Mouse (Mus musculus): Measurements from ENCODE around the gene Parp2. TPM values are rescaled to one million over a fixed set of nuclear protein-coding genes. Genes with fewer than 3 reads are reported as not detected.
"Not testable (repeated sequence)": the region's sequence is repeated elsewhere in the genome, so short reads cannot be mapped to it uniquely, and the experiment has no call there.

The Parp2 gene
- polyA plus RNA-seq, 1 experiment from 2014 or later, result 40.4 TPM

GRCm38 (mm10) chr14:50829878-50830277, 22.2 kb downstream of the Parp2 start:
- WGBS, result 83% methylated on average over 3 of the region's 3 CpGs
- Histone ChIP-seq H3K9me3 (replicated peaks) (no peaks in the 10 kb centered on the region), H3K4me2 (no peak overlapping the region), H3K36me3 (peaks cover 43% of the 10 kb centered on the region), H3K4me3 (no peak overlapping the region), H3K27me3 (replicated peaks) (no peaks in the 10 kb centered on the region), H3K9ac (no peak overlapping the region), H3K4me1 (replicated peaks) (no peaks in the 10 kb centered on the region), H3K27ac (ENCODE audit: poor library complexity, severe bottlenecking) (no peak overlapping the region)
- no peak for ATAC-seq (ENCODE audit: insufficient number of reproducible peaks, low FRiP score)

GRCm38 (mm10) chr14:50833964-50834363, 26.3 kb downstream of the Parp2 start:
- no peak for ATAC-seq (ENCODE audit: insufficient number of reproducible peaks, low FRiP score)
- no peak overlapping the region for H3K4me3 ChIP-seq
- H3K9me3 ChIP-seq (replicated peaks), result no peaks in the 10 kb centered on the region
- no peak overlapping the region for H3K9ac ChIP-seq
- WGBS, result 79% methylated on average over 10 of the region's 10 CpGs
- no peak overlapping the region for H3K4me2 ChIP-seq
- H3K27ac ChIP-seq (ENCODE audit: poor library complexity, severe bottlenecking), result no peak overlapping the region
- H3K27me3 ChIP-seq (replicated peaks), result no peaks in the 10 kb centered on the region
- H3K36me3 ChIP-seq, result peaks cover 57% of the 10 kb centered on the region
- no peaks in the 10 kb centered on the region for H3K4me1 ChIP-seq (replicated peaks)

- ATAC-seq (ENCODE audit: insufficient number of reproducible peaks, low FRiP score), result no peak
- H3K36me3 ChIP-seq, result peaks cover 57% of the 10 kb centered on the region
Observed at GRCm38 (mm10) chr14:50834435-50834834, 26.8 kb downstream of the Parp2 start.

GRCm38 (mm10) chr14:50837236-50837635, 29.6 kb downstream of the Parp2 start:
- Histone ChIP-seq H3K27me3 (replicated peaks) (no peaks in the 10 kb centered on the region), H3K4me1 (replicated peaks) (no peaks in the 10 kb centered on the region), H3K9me3 (replicated peaks) (no peaks in the 10 kb centered on the region), H3K4me2 (no peak overlapping the region), H3K27ac (ENCODE audit: poor library complexity, severe bottlenecking) (no peak overlapping the region), H3K9ac (no peak overlapping the region), H3K36me3 (peaks cover 59% of the 10 kb centered on the region), H3K4me3 (no peak overlapping the region)
- no peak for ATAC-seq (ENCODE audit: insufficient number of reproducible peaks, low FRiP score)
- WGBS, result 42% methylated on average over 6 of the region's 6 CpGs

More at GRCm38 (mm10) chr14:50834435-50834834, 26.8 kb downstream of the Parp2 start:
- H3K4me2 ChIP-seq, result no peak overlapping the region
- H3K27me3 ChIP-seq (replicated peaks), result no peaks in the 10 kb centered on the region
- H3K9ac ChIP-seq, result no peak overlapping the region
- no peak overlapping the region for H3K4me3 ChIP-seq
- H3K27ac ChIP-seq (ENCODE audit: poor library complexity, severe bottlenecking), result no peak overlapping the region
- WGBS, result 45% methylated on average over 2 of the region's 2 CpGs
- H3K9me3 ChIP-seq (replicated peaks), result no peaks in the 10 kb centered on the region
- H3K4me1 ChIP-seq (replicated peaks), result no peaks in the 10 kb centered on the region

GRCm38 (mm10) chr14:50855788-50856187, 48.1 kb downstream of the Parp2 start:
- no peak overlapping the region for H3K4me3 ChIP-seq
- H3K9me3 ChIP-seq (replicated peaks), result no peaks in the 10 kb centered on the region
- no peak overlapping the region for H3K4me2 ChIP-seq
- H3K27me3 ChIP-seq (replicated peaks), result no peaks in the 10 kb centered on the region
- peaks cover 57% of the 10 kb centered on the region for H3K36me3 ChIP-seq
- 75% methylated on average over 5 of the region's 5 CpGs for WGBS
- H3K9ac ChIP-seq, result no peak overlapping the region
- ATAC-seq (ENCODE audit: insufficient number of reproducible peaks, low FRiP score), result no peak
- no peak overlapping the region for H3K27ac ChIP-seq (ENCODE audit: poor library complexity, severe bottlenecking)
- H3K4me1 ChIP-seq (replicated peaks), result no peaks in the 10 kb centered on the region

- H3K9me3 ChIP-seq (replicated peaks), result no peaks in the 10 kb centered on the region
- no peaks in the 10 kb centered on the region for H3K4me1 ChIP-seq (replicated peaks)
- no peak for ATAC-seq (ENCODE audit: insufficient number of reproducible peaks, low FRiP score)
- peaks cover 37% of the 10 kb centered on the region for H3K36me3 ChIP-seq
- H3K27me3 ChIP-seq (replicated peaks), result no peaks in the 10 kb centered on the region
- H3K27ac ChIP-seq (ENCODE audit: poor library complexity, severe bottlenecking), result no peak overlapping the region
- no peak overlapping the region for H3K4me2 ChIP-seq
- H3K4me3 ChIP-seq, result no peak overlapping the region
- H3K9ac ChIP-seq, result no peak overlapping the region
- WGBS, result 75% methylated on average over 10 of the region's 10 CpGs
Observed at GRCm38 (mm10) chr14:50862641-50863040, 55.0 kb downstream of the Parp2 start.

GRCm38 (mm10) chr14:50865005-50865404, 57.4 kb downstream of the Parp2 start:
- not testable (repeated sequence) for H3K4me2 ChIP-seq; H3K27ac ChIP-seq (ENCODE audit: poor library complexity, severe bottlenecking); H3K4me1 ChIP-seq (replicated peaks); H3K4me3 ChIP-seq; ATAC-seq (ENCODE audit: insufficient number of reproducible peaks, low FRiP score); H3K9me3 ChIP-seq (replicated peaks); H3K9ac ChIP-seq; H3K27me3 ChIP-seq (replicated peaks)
- H3K36me3 ChIP-seq, result peaks cover 30% of the 10 kb centered on the region

GRCm38 (mm10) chr14:50866966-50867365, 59.3 kb downstream of the Parp2 start:
- 90% methylated on average over 3 of the region's 3 CpGs for WGBS
- H3K4me1 ChIP-seq (replicated peaks), result no peaks in the 10 kb centered on the region
- no peaks in the 10 kb centered on the region for H3K27me3 ChIP-seq (replicated peaks)
- H3K4me2 ChIP-seq, result no peak overlapping the region
- ATAC-seq (ENCODE audit: insufficient number of reproducible peaks, low FRiP score), result no peak
- no peak overlapping the region for H3K9ac ChIP-seq
- H3K27ac ChIP-seq (ENCODE audit: poor library complexity, severe bottlenecking), result no peak overlapping the region
- no peak overlapping the region for H3K4me3 ChIP-seq
- no peaks in the 10 kb centered on the region for H3K9me3 ChIP-seq (replicated peaks)
- peaks cover 20% of the 10 kb centered on the region for H3K36me3 ChIP-seq

- Histone ChIP-seq H3K4me3 (no peak overlapping the region), H3K9me3 (replicated peaks) (no peaks in the 10 kb centered on the region), H3K4me1 (replicated peaks) (no peaks in the 10 kb centered on the region), H3K27me3 (replicated peaks) (no peaks in the 10 kb centered on the region), H3K4me2 (no peak overlapping the region), H3K9ac (no peak overlapping the region), H3K36me3 (peaks cover 13% of the 10 kb centered on the region), H3K27ac (ENCODE audit: poor library complexity, severe bottlenecking) (no peak overlapping the region)
- no peak for ATAC-seq (ENCODE audit: insufficient number of reproducible peaks, low FRiP score)
- 66% methylated on average over 4 of the region's 4 CpGs for WGBS
Observed at GRCm38 (mm10) chr14:50868211-50868610, 60.6 kb downstream of the Parp2 start.

- Histone ChIP-seq H3K9me3 (replicated peaks) (no peaks in the 10 kb centered on the region), H3K4me1 (replicated peaks) (no peaks in the 10 kb centered on the region), H3K4me2 (no peak overlapping the region), H3K27me3 (replicated peaks) (no peaks in the 10 kb centered on the region), H3K27ac (ENCODE audit: poor library complexity, severe bottlenecking) (no peak overlapping the region), H3K4me3 (no peak overlapping the region), H3K36me3 (peaks cover 10% of the 10 kb centered on the region), H3K9ac (no peak overlapping the region)
- WGBS, result 84% methylated on average over 5 of the region's 5 CpGs
- ATAC-seq (ENCODE audit: insufficient number of reproducible peaks, low FRiP score), result no peak
Observed at GRCm38 (mm10) chr14:50868656-50869055, 61.0 kb downstream of the Parp2 start.

- ATAC-seq (ENCODE audit: insufficient number of reproducible peaks, low FRiP score), result peak; percentile 85
- 7% methylated on average over 32 of the region's 32 CpGs for WGBS
- Histone ChIP-seq H3K4me3 (peak within 1 kb of the TSS; percentile 66), H3K4me2 (peak within 1 kb of the TSS; percentile 68), H3K27ac (ENCODE audit: poor library complexity, severe bottlenecking) (peak within 1 kb of the TSS; percentile 48; the same call in 1 of the 2 replicates), H3K9me3 (replicated peaks) (no peaks in the 10 kb centered on the region), H3K27me3 (replicated peaks) (no peaks in the 10 kb centered on the region), H3K36me3 (peaks cover 10% of the 10 kb centered on the region; the same call in 1 of the 2 replicates), H3K4me1 (replicated peaks) (no peaks in the 10 kb centered on the region), H3K9ac (peak within 1 kb of the TSS; percentile 64)
Observed at GRCm38 (mm10) chr14:50869889-50870804, 62.5 kb downstream of the Parp2 start, which contains the start of gene Tep1. Gene Tep1 (minus strand): TSS chr14:50870560.

All from heart, embryonic 12.5 days (tissue).